Mouse (Mus musculus) heart, adult 2 months (tissue): Measurements from ENCODE around the gene Fastkd3.

Source experiments
- CTCF ChIP-seq: fragments of 200-600 bp; IDR thresholded peaks from 2 replicates; pipeline ENCODE4 v1.8.1; 2022; ENCODE audit warnings: antibody characterized with exemption, mild to moderate bottlenecking, moderate library complexity
- EP300 ChIP-seq: fragments of 200-500 bp; IDR thresholded peaks from 2 replicates; pipeline ENCODE4 v1.6.1; 2011; ENCODE audit warnings: low read depth, low read length, control low read depth; ENCODE audit not compliant: insufficient read depth
- POLR2A ChIP-seq: fragments of 200-500 bp; IDR thresholded peaks from 2 replicates; pipeline ENCODE4 v1.6.1; 2011; ENCODE audit warnings: mild to moderate bottlenecking, low read depth, low read length, control low read depth; ENCODE audit not compliant: insufficient read depth

DNA sequence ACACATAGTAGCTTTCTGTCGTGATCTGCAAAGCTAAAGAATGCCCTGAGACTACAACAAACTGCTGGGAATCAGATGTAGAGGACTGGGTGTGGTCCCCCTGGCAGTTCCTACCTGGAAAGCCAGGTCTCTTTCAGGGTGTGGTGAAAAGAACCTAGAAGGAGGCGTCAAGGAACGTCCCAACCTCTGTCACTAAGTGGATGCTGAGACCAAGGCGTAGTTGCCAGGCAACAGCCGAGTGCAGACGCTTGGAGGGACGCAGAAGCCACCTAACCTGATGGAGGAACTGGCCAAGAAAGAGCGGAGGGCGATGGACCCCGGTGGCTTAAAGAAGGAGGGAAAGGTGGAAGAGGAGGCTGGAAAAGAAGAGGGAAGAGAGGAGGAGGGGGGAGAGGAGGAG is 15.2 kb downstream of the Fastkd3 start, which contains the start of gene 1700001L19Rik:
- no peak for TF ChIP-seq CTCF
- no peak for TF ChIP-seq EP300
- no peak for TF ChIP-seq POLR2A
